Comparison of ENCODE assay signal across 7 mouse cellular contexts in genomic region chr11:87108755-87109518, GRCm38 (mm10). TPM values are rescaled to one million over a fixed set of nuclear protein-coding genes. Genes with fewer than 3 reads are reported as not detected.
DNase-seq lines count a peak whose midpoint lies in the region; ATAC-seq lines count a peak whose summit lies in the region.

Ska2 (plus strand) TSS chr11:87109234.

- no peaks in the 10 kb centered on the region for H3K9me3 ChIP-seq in embryonic facial prominence, embryonic 12.5 days
- H3K9me3 ChIP-seq in limb, embryonic 11.5 days (ENCODE audit: control insufficient read depth, low read length), result no peaks in the 10 kb centered on the region
- H3K9me3 ChIP-seq in midbrain, embryonic 14.5 days (ENCODE audit: control insufficient read depth, low read length), result no peaks in the 10 kb centered on the region

- H3K27me3 ChIP-seq in embryonic facial prominence, embryonic 12.5 days, result no peaks in the 10 kb centered on the region
- H3K27me3 ChIP-seq in limb, embryonic 11.5 days (ENCODE audit: control insufficient read depth, insufficient read depth, low read length), result no peaks in the 10 kb centered on the region
- H3K27me3 ChIP-seq in midbrain, embryonic 14.5 days (ENCODE audit: control insufficient read depth, insufficient read depth, low read length), result no peaks in the 10 kb centered on the region

- WGBS in embryonic facial prominence, embryonic 12.5 days, result under 1% methylated on average over 40 of the region's 40 CpGs
- under 1% methylated on average over 40 of the region's 40 CpGs for WGBS in limb, embryonic 11.5 days
- WGBS in midbrain, embryonic 14.5 days, result under 1% methylated on average over 40 of the region's 40 CpGs

- peak within 1 kb of the TSS; percentile 99 for H3K9ac ChIP-seq in embryonic facial prominence, embryonic 12.5 days
- peak within 1 kb of the TSS; percentile 100 for H3K9ac ChIP-seq in limb, embryonic 11.5 days (ENCODE audit: low read length)
- peak within 1 kb of the TSS; percentile 91 for H3K9ac ChIP-seq in midbrain, embryonic 14.5 days (replicated peaks; ENCODE audit: low read length)

- H3K4me1 ChIP-seq in embryonic facial prominence, embryonic 12.5 days, result peaks cover 31% of the 10 kb centered on the region
- 0 out of 2 replicates have a peak, but pooled peaks cover 5% of the 10 kb centered on the region for H3K4me1 ChIP-seq in limb, embryonic 11.5 days (ENCODE audit: control insufficient read depth, insufficient read depth, low read length)
- peaks cover 14% of the 10 kb centered on the region for H3K4me1 ChIP-seq in midbrain, embryonic 14.5 days (ENCODE audit: control insufficient read depth, insufficient read depth, low read length)

- peak within 1 kb of the TSS; percentile 60 for H3K4me2 ChIP-seq in embryonic facial prominence, embryonic 12.5 days (replicated peaks)
- H3K4me2 ChIP-seq in limb, embryonic 11.5 days (ENCODE audit: low read depth, severe bottlenecking), result peak within 1 kb of the TSS; percentile 60
- H3K4me2 ChIP-seq in midbrain, embryonic 14.5 days (ENCODE audit: low read length), result peak within 1 kb of the TSS; percentile 72

- peaks cover 34% of the 10 kb centered on the region for H3K36me3 ChIP-seq in embryonic facial prominence, embryonic 12.5 days
- peaks cover 11% of the 10 kb centered on the region; the same call in 1 of the 2 replicates for H3K36me3 ChIP-seq in limb, embryonic 11.5 days (ENCODE audit: control insufficient read depth, insufficient read depth, low read length)
- peaks cover 26% of the 10 kb centered on the region for H3K36me3 ChIP-seq in midbrain, embryonic 14.5 days (ENCODE audit: control insufficient read depth, insufficient read depth, low read length)

- DNase-seq in adrenal gland, postnatal 25 days, result peak; percentile 94
- DNase-seq in heart, adult 11 months, result peak; percentile 100
- DNase-seq in kidney, adult 18-20 months, result peak; percentile 97
- DNase-seq in limb, embryonic 11.5 days (ENCODE audit: low spot score), result peak; percentile 99
- peak; percentile 100 for DNase-seq in midbrain, embryonic 14.5 days
- peak; percentile 89 to 93 for DNase-seq in spleen, adult 18-20 months

- ATAC-seq in embryonic facial prominence, embryonic 12.5 days (ENCODE audit: insufficient number of reproducible peaks, insufficient read depth, low FRiP score, low TSS enrichment), result peak; percentile 99
- ATAC-seq in limb, embryonic 11.5 days (ENCODE audit: insufficient number of reproducible peaks, low FRiP score, low TSS enrichment, low read depth), result peak; percentile 100
- peak; percentile 99 for ATAC-seq in midbrain, embryonic 14.5 days (ENCODE audit: low FRiP score, low TSS enrichment)

- peak within 1 kb of the TSS; percentile 95 for H3K4me3 ChIP-seq in embryonic facial prominence, embryonic 12.5 days
- peak within 1 kb of the TSS; percentile 98 for H3K4me3 ChIP-seq in limb, embryonic 11.5 days (ENCODE audit: low read depth, low read length)
- peak within 1 kb of the TSS; percentile 92 for H3K4me3 ChIP-seq in midbrain, embryonic 14.5 days (replicated peaks; ENCODE audit: low read depth, low read length)

- peak within 1 kb of the TSS; percentile 98 for H3K27ac ChIP-seq in embryonic facial prominence, embryonic 12.5 days
- H3K27ac ChIP-seq in limb, embryonic 11.5 days (replicated peaks; ENCODE audit: low read depth, low read length), result peak within 1 kb of the TSS; percentile 96
- peak within 1 kb of the TSS; percentile 86 for H3K27ac ChIP-seq in midbrain, embryonic 14.5 days (replicated peaks; ENCODE audit: low read depth, low read length)

RNA-seq across cellular contexts. Expression of gene Ska2, which starts in this region (rescaled TPM):
- 8.3 and 8.6 TPM in 2 replicates for total RNA-seq in adrenal gland, postnatal 25 days (2021)
- polyA plus RNA-seq in embryonic facial prominence, embryonic 12.5 days (2016; fragmentation: Nextera tagmentation; extraction: Ambion mirVana), result 97.0 and 105 TPM in 2 replicates
- polyA plus RNA-seq in limb, embryonic 11.5 days (2014; fragmentation: Nextera tagmentation; extraction: Ambion mirVana), result 120 and 123 TPM in 2 replicates
- 45.5 and 56.1 TPM in 2 replicates for polyA plus RNA-seq in midbrain, embryonic 14.5 days (2014; fragmentation: Nextera tagmentation; extraction: Ambion mirVana)

Comparison
In these comparisons a context has a peak if more than half of its experiments do, and no peak if none do; other contexts are left out.
1. Peak in every context shown above with its lines: DNase-seq, ATAC-seq, H3K4me3 ChIP-seq and H3K27ac ChIP-seq.